Mouse (Mus musculus) duodenum, adult 2 months (tissue): ENCODE data around the gene Kif26b. TPM values are rescaled to one million over a fixed set of nuclear protein-coding genes. Genes with fewer than 3 reads are reported as not detected.

Experiments used
- polyA plus RNA-seq: library from polyadenylated mRNA; depleted of rRNA; stranded (reverse); fragments of >200 nt; gene quantifications from 2 replicates; pipeline ENCODE4 v1.2.3, GENCODE M21; 2012; ENCODE audit warnings: low replicate concordance; rRNA removed

Gene Kif26b
- polyA plus RNA-seq, result 0.13 and 0.28 TPM in 2 replicates

GRCm38 (mm10) chr1:178528431-178529351 lies at the start of gene Kif26b:
Gene Kif26b (plus strand): TSS chr1:178529125.

Other genes starting within 250 kb of the Kif26b start
- gene Cox20, start 210.0 kb upstream of the Kif26b start, polyA plus RNA-seq, result 3.2 and 4.0 TPM in 2 replicates
- 10.9 and 15.2 TPM in 2 replicates for gene Hnrnpu, start 191.3 kb upstream of the Kif26b start, polyA plus RNA-seq
- gene Efcab2, start 123.0 kb upstream of the Kif26b start, polyA plus RNA-seq, result 0.09 TPM in 1 of 2 replicates, not detected in the other